Mouse (Mus musculus): ENCODE measurements around the gene Hist1h1c. TPM values are rescaled to one million over a fixed set of nuclear protein-coding genes. Genes with fewer than 3 reads are reported as not detected.
"Not testable (repeated sequence)": the region's sequence is repeated elsewhere in the genome, so short reads cannot be mapped to it uniquely, and the experiment has no call there.

Hist1h1c gene
- polyA plus RNA-seq, 1 experiment from 2014 or later: 8.3 TPM

DNA sequence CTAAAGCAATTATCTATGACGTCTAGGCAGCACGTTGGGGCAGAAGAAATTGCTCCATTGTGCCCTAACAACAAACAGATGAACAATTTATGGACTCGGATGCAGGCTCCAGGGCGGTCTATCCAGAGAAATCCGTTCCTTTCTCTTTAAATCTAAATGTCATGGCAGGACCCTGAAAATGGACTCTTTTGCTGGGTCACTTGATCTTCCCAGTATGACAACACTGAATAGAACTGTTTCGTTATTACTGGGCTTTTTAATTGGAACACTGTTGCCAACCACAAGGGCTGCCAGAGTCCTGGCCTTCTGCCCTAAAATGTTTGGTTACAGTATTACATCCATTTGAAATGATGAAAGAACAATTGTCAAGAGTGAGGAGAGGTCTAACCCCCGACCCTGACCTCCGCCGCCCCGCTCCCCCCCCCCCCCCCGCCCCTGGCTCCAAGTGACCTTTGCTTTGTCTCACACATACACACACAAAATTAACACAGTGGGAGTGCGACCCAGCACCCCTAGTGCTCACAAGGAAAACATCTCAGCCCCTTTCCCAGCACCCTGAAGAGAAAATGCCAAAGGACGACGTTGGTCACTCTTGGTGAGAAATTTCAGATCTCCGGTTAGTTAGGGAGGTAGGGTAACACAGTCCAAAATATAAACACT is 28.8 kb upstream of the Hist1h1c start:
- H3K9me3 ChIP-seq (ENCODE audit: control insufficient read depth, low read length): no peaks in the 10 kb centered on the region
- H3K4me3 ChIP-seq (replicated peaks; ENCODE audit: low read length): peak overlapping the region; percentile 30
- no peaks in the 10 kb centered on the region for H3K27me3 ChIP-seq (ENCODE audit: control insufficient read depth, insufficient read depth, low read length)
- 16% methylated on average over 15 of the region's 15 CpGs for WGBS
- H3K4me2 ChIP-seq (replicated peaks): peak overlapping the region; percentile 65
- H3K4me1 ChIP-seq (replicated peaks; ENCODE audit: control insufficient read depth, insufficient read depth, low read length): peaks cover 9% of the 10 kb centered on the region; the same call in 1 of the 2 replicates
- peak overlapping the region; percentile 55 for H3K9ac ChIP-seq
- H3K27ac ChIP-seq: no peak overlapping the region
- no peak for ATAC-seq (ENCODE audit: low FRiP score)
- H3K36me3 ChIP-seq (replicated peaks; ENCODE audit: control insufficient read depth, insufficient read depth): no peaks in the 10 kb centered on the region
- no peak for DNase-seq (ENCODE audit: low spot score)

DNA sequence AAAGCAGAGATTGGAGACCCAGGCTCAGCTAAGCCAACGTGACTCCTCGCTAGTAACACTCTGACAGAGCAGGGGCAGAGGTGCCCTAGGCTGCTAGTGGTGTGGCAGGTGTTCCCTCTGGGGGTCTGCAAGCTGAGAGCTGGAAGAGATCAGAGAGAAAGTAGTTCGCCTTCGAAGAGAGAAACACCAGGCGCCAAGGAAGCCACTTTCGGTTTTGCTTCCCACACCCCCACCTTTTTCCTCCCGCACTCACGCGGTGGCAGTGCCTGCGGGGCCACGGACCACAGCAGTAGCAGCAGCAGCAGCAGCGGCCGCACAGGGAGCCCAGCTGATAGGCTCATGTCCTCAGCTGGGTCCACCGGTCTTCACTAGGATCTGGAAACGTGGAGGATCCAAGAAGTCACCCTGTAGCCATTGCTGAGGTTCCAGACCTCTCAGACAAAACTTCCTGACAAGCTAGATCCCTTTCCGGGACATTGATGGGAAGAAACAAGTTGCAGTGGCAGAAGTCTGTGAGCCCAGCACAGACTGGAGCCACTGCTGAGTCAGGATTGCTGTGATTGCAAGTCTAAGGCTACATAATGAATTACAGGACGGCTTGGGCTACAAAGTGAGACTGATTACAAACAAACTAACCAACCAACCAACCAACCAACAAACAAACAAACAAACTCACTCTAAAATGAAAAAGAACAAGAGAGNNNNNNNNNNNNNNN is 28.1 kb upstream of the Hist1h1c start, which contains the start of gene Hfe:
Hfe (minus strand) TSS at position 481 of the 716 bp plus-strand sequence.
- peaks cover 9% of the 10 kb centered on the region; the same call in 1 of the 2 replicates for H3K4me1 ChIP-seq (replicated peaks; ENCODE audit: control insufficient read depth, insufficient read depth, low read length)
- DNase-seq (ENCODE audit: low spot score) (peak; percentile 38), ATAC-seq (ENCODE audit: low FRiP score) (0 out of 2 replicates have a peak, but pooled peaks have one; percentile 59)
- peak within 1 kb of the TSS; percentile 55 for H3K9ac ChIP-seq
- no peaks in the 10 kb centered on the region for H3K36me3 ChIP-seq (replicated peaks; ENCODE audit: control insufficient read depth, insufficient read depth)
- H3K4me2 ChIP-seq (replicated peaks): peak within 1 kb of the TSS; percentile 65
- H3K9me3 ChIP-seq (ENCODE audit: control insufficient read depth, low read length): no peaks in the 10 kb centered on the region
- 5% methylated on average over 17 of the region's 17 CpGs for WGBS
- no peaks in the 10 kb centered on the region for H3K27me3 ChIP-seq (ENCODE audit: control insufficient read depth, insufficient read depth, low read length)
- peak within 1 kb of the TSS; percentile 30 for H3K4me3 ChIP-seq (replicated peaks; ENCODE audit: low read length)
- H3K27ac ChIP-seq: 0 out of 2 replicates have a peak within 1 kb of the TSS, but pooled peaks have one; percentile 29

DNA sequence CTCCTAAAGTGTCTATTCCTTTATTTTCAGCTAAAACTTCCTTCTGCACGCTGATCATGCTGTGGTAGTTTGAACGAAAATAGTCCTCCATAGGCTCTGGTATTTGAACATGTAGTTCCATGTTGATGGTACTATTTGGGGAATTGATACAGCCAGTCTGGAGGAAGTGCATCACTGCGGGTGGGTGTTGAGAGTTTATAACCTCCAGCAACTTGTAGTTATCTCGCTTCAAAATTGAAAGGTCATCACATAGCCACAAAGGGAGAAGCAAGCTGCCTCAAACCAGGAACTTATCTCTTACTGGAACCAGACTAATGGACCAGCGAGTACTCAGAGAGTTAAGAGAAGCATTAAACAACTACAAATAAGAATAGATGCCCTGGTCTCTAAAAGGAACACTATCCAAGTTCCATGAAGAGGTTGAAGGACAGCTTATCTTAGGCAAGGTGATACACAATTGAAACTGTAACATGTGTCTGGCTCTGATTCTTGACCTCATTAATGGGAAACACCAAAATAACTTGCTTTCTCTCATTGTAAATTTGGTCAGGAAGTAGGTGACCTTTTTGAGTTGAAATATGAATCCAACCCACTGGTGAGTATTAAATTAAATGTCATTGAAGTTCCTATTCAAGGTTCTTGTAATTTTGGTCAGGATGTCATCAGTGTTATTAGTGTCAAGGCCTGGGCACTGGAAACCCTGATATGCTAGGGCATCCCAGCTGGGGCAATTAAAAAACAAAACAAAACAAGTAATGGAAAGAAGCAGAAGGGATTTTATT is 22.2 kb upstream of the Hist1h1c start:
- Histone ChIP-seq H3K27me3 (ENCODE audit: control insufficient read depth, insufficient read depth, low read length) (no peaks in the 10 kb centered on the region), H3K4me1 (replicated peaks; ENCODE audit: control insufficient read depth, insufficient read depth, low read length) (no peaks in the 10 kb centered on the region), H3K36me3 (replicated peaks; ENCODE audit: control insufficient read depth, insufficient read depth) (no peaks in the 10 kb centered on the region), H3K27ac (no peak overlapping the region), H3K4me2 (replicated peaks) (no peak overlapping the region), H3K9me3 (ENCODE audit: control insufficient read depth, low read length) (no peaks in the 10 kb centered on the region), H3K4me3 (replicated peaks; ENCODE audit: low read length) (no peak overlapping the region), H3K9ac (no peak overlapping the region)
- 86% methylated on average over 5 of the region's 5 CpGs for WGBS
- DNase-seq (ENCODE audit: low spot score) (no peak), ATAC-seq (ENCODE audit: low FRiP score) (no peak)

DNA sequence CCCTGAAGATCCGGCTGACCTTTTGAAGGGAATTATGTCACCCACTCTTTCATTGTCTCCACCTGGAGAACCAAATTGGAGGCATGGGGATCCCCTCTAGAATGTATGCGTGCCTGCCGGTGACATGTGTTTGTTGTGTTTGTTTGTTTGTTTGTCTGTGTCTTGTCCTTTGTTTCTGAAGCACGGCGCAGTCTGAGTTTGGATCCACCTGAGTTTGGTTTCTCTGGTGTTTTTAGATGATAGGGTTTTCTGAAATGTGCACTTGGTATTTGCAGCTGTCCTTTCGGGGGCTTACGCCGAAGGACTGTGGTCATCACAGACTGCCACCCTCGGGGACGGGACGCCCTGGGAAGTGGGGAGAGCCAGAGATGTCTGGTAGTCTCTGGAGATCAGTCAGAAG is 21.4 kb upstream of the Hist1h1c start:
- H3K9ac ChIP-seq: no peak overlapping the region
- H3K9me3 ChIP-seq (ENCODE audit: control insufficient read depth, low read length): no peaks in the 10 kb centered on the region
- WGBS: 61% methylated on average over 11 of the region's 11 CpGs
- H3K27ac ChIP-seq: no peak overlapping the region
- no peaks in the 10 kb centered on the region for H3K27me3 ChIP-seq (ENCODE audit: control insufficient read depth, insufficient read depth, low read length)
- DNase-seq (ENCODE audit: low spot score) (no peak), ATAC-seq (ENCODE audit: low FRiP score) (no peak)
- no peak overlapping the region for H3K4me3 ChIP-seq (replicated peaks; ENCODE audit: low read length)
- H3K4me1 ChIP-seq (replicated peaks; ENCODE audit: control insufficient read depth, insufficient read depth, low read length): no peaks in the 10 kb centered on the region
- no peak overlapping the region for H3K4me2 ChIP-seq (replicated peaks)
- H3K36me3 ChIP-seq (replicated peaks; ENCODE audit: control insufficient read depth, insufficient read depth): no peaks in the 10 kb centered on the region

- not testable (repeated sequence) for H3K9ac ChIP-seq; H3K4me1 ChIP-seq (replicated peaks; ENCODE audit: control insufficient read depth, insufficient read depth, low read length); DNase-seq (ENCODE audit: low spot score); H3K9me3 ChIP-seq (ENCODE audit: control insufficient read depth, low read length); H3K4me3 ChIP-seq (replicated peaks; ENCODE audit: low read length); ATAC-seq (ENCODE audit: low FRiP score); H3K27me3 ChIP-seq (ENCODE audit: control insufficient read depth, insufficient read depth, low read length); H3K4me2 ChIP-seq (replicated peaks); H3K27ac ChIP-seq; H3K36me3 ChIP-seq (replicated peaks; ENCODE audit: control insufficient read depth, insufficient read depth)
- WGBS: 18% methylated on average over 2 of the region's 2 CpGs
These were observed 20.9 kb upstream of the Hist1h1c start for GRCm38 (mm10) chr13:23717593-23718245.

GRCm38 (mm10) chr13:23724239-23724638 is 14.4 kb upstream of the Hist1h1c start:
- H3K27ac ChIP-seq: no peak overlapping the region
- no peak overlapping the region for H3K9ac ChIP-seq
- no peaks in the 10 kb centered on the region for H3K4me1 ChIP-seq (replicated peaks; ENCODE audit: control insufficient read depth, insufficient read depth, low read length)
- ATAC-seq (ENCODE audit: low FRiP score): no peak
- WGBS: 77% methylated on average over 4 of the region's 4 CpGs
- H3K4me2 ChIP-seq (replicated peaks): no peak overlapping the region
- H3K4me3 ChIP-seq (replicated peaks; ENCODE audit: low read length): no peak overlapping the region
- DNase-seq (ENCODE audit: low spot score): no peak
- H3K36me3 ChIP-seq (replicated peaks; ENCODE audit: control insufficient read depth, insufficient read depth): no peaks in the 10 kb centered on the region
- no peaks in the 10 kb centered on the region for H3K9me3 ChIP-seq (ENCODE audit: control insufficient read depth, low read length)
- H3K27me3 ChIP-seq (ENCODE audit: control insufficient read depth, insufficient read depth, low read length): no peaks in the 10 kb centered on the region

- H3K4me3 ChIP-seq (replicated peaks; ENCODE audit: low read length): no peak overlapping the region
- no peaks in the 10 kb centered on the region for H3K9me3 ChIP-seq (ENCODE audit: control insufficient read depth, low read length)
- WGBS: 50% methylated on average over 1 of the region's 1 CpGs
- no peak overlapping the region for H3K4me2 ChIP-seq (replicated peaks)
- H3K27ac ChIP-seq: no peak overlapping the region
- DNase-seq (ENCODE audit: low spot score) (no peak), ATAC-seq (ENCODE audit: low FRiP score) (no peak)
- H3K27me3 ChIP-seq (ENCODE audit: control insufficient read depth, insufficient read depth, low read length): no peaks in the 10 kb centered on the region
- no peaks in the 10 kb centered on the region for H3K36me3 ChIP-seq (replicated peaks; ENCODE audit: control insufficient read depth, insufficient read depth)
- H3K9ac ChIP-seq: no peak overlapping the region
- H3K4me1 ChIP-seq (replicated peaks; ENCODE audit: control insufficient read depth, insufficient read depth, low read length): no peaks in the 10 kb centered on the region
These were observed 13.4 kb upstream of the Hist1h1c start for GRCm38 (mm10) chr13:23725213-23725612.

DNA sequence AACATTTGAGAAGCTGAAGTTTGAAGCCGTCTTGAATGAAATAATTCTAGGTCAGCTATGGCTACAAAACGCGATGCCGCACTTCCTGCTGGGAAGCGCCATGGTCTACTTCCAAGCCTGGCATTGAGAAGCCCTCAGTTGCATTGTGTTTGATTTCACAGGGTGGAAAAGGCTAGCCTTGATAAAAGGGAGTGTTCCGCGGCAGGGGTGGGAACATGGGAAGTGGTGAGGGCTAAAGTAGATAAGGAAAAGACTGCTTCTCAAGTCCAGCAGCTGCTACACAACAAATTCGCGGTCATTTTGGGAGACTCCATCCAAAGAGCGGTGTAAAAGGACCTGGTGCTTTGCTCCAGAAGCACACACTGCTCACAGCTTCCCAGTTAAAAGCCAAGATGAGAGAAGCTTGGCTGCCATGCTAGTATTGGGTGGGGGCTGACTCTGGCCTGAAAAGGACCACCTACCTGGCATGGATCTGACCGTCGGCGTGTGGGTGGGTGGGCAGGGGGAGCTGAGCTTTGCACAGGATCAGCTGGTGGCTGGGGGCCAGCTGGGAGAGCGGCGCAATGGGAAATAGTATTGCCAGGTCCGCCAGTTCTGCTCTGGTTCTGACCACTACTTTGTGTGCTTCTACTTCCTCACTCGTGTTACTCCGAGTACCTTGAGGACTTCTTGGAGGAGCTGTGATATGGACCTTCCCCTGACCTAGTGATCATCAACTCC is 10.0 kb upstream of the Hist1h1c start:
- WGBS: 84% methylated on average over 18 of the region's 18 CpGs
- no peaks in the 10 kb centered on the region for H3K36me3 ChIP-seq (replicated peaks; ENCODE audit: control insufficient read depth, insufficient read depth)
- no peaks in the 10 kb centered on the region for H3K9me3 ChIP-seq (ENCODE audit: control insufficient read depth, low read length)
- ATAC-seq (ENCODE audit: low FRiP score) (no peak), DNase-seq (ENCODE audit: low spot score) (no peak)
- no peak overlapping the region for H3K4me2 ChIP-seq (replicated peaks)
- no peak overlapping the region for H3K4me3 ChIP-seq (replicated peaks; ENCODE audit: low read length)
- H3K27me3 ChIP-seq (ENCODE audit: control insufficient read depth, insufficient read depth, low read length): no peaks in the 10 kb centered on the region
- no peak overlapping the region for H3K27ac ChIP-seq
- H3K9ac ChIP-seq: no peak overlapping the region
- no peaks in the 10 kb centered on the region for H3K4me1 ChIP-seq (replicated peaks; ENCODE audit: control insufficient read depth, insufficient read depth, low read length)

Measured in hindbrain, embryonic 14.5 days (tissue).